Mouse (Mus musculus) hindbrain, embryonic 13.5 days (tissue): ENCODE measurements at regions not wholly inside any gene's neighbourhood (a gene's known extent, or its start where the extent isn't known, plus 50 kb on each side); places are given as distances from the start of the nearest gene placed in this dataset.

Experiments used
- ATAC-seq: fragments of 200-750 bp; cut with Nextera tagmentation; 2 replicates; pipeline ENCODE4 v1.8.0; 2017; ENCODE audit warnings: moderate TSS enrichment; ENCODE audit not compliant: low FRiP score
- H3K27ac ChIP-seq: fragments of 300-500 bp; sonication (generic); 2 replicates; pipeline ENCODE4 v1.5.1; 2015; ENCODE audit warnings: inconsistent platforms, mild to moderate bottlenecking, moderate library complexity
- H3K27me3 ChIP-seq: fragments of 300-500 bp; sonication (generic); 2 replicates; pipeline ENCODE4 v1.6.1; 2015; ENCODE audit warnings: mild to moderate bottlenecking, inconsistent platforms
- H3K36me3 ChIP-seq: fragments of 300-500 bp; sonication (generic); 2 replicates; pipeline ENCODE4 v1.6.1; 2015; ENCODE audit warnings: mild to moderate bottlenecking, inconsistent platforms
- H3K4me1 ChIP-seq: fragments of 300-500 bp; sonication (generic); replicated peaks from 2 replicates; pipeline ENCODE4 v1.6.1; 2015; ENCODE audit warnings: inconsistent platforms
- H3K4me2 ChIP-seq: fragments of 300-500 bp; sonication (generic); 2 replicates; pipeline ENCODE4 v1.6.1; 2015; ENCODE audit warnings: inconsistent platforms, mild to moderate bottlenecking, moderate library complexity
- H3K4me3 ChIP-seq: fragments of 300-500 bp; sonication (generic); 2 replicates; pipeline ENCODE4 v1.5.1; 2015; ENCODE audit warnings: mild to moderate bottlenecking, inconsistent platforms
- H3K9ac ChIP-seq: fragments of 300-500 bp; sonication (generic); 2 replicates; pipeline ENCODE4 v1.6.1; 2015; ENCODE audit warnings: mild to moderate bottlenecking, inconsistent platforms
- H3K9me3 ChIP-seq: fragments of 300-500 bp; sonication (generic); 2 replicates; pipeline ENCODE4 v1.6.1; 2016; ENCODE audit warnings: inconsistent platforms
- WGBS: fragments of 180-500 bp; shearing (Covaris S2); methylation state at CpG from one replicate; pipeline ENCODE4 v1.1.7; 2015; 5-methylcytosine and 5-hydroxymethylcytosine counted together

DNA sequence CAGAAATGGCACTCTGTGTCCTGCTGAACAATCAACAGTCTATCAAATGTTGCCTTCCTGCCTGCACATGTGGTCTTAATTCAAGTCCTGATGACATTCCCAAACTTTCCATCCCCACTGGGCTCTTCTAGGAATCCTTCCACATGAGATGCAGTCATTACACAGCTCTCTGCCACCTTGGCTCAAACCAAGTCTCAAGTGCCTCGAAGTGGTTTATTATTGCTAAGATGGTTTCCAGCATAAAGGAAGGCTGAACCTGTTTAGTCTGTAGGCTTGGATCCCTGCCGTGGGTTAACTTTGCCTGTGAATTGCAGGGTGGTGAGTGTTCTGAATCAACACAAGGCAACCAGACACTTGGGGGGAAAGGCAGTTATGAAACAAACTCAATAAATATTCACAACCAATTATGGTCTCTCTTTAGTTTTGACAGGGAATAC lies 293.4 kb upstream of the Acvr2a start:
- no peak overlapping the region for H3K9ac ChIP-seq
- H3K27ac ChIP-seq = no peak overlapping the region
- H3K27me3 ChIP-seq = no peaks in the 10 kb centered on the region
- no peaks in the 10 kb centered on the region for H3K36me3 ChIP-seq
- H3K4me2 ChIP-seq = no peak overlapping the region
- 77% methylated on average over 2 of the region's 2 CpGs for whole genome bisulfite sequencing
- no peaks in the 10 kb centered on the region for H3K4me1 ChIP-seq
- H3K4me3 ChIP-seq = no peak overlapping the region
- no peaks in the 10 kb centered on the region for H3K9me3 ChIP-seq
- no peak for ATAC-seq

DNA sequence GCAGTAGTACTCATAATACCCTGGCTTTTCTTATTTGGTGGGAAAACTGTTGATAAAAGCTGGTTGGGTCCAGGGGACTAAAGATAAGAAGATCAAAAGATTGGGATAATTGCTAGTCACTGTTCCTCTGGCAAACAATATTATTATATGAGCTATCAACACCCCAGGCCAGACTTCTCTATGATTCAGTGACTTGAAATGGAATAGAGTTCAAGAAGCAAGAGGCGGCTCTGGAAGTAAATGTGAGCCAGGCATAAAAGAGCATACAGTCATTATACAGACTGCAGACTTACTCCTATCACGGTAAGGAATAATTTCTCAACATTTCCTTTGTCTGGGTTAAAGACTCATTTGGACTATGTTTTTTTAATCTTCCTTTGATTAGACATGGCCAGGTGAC lies 278.5 kb upstream of the Acvr2a start:
- H3K27me3 ChIP-seq = no peaks in the 10 kb centered on the region
- H3K4me3 ChIP-seq = no peak overlapping the region
- no peaks in the 10 kb centered on the region for H3K36me3 ChIP-seq
- no peaks in the 10 kb centered on the region for H3K9me3 ChIP-seq
- no peak for ATAC-seq
- peaks cover 14% of the 10 kb centered on the region for H3K4me1 ChIP-seq
- no peak overlapping the region for H3K9ac ChIP-seq
- WGBS = 95% methylated on average over 2 of the region's 2 CpGs
- no peak overlapping the region for H3K27ac ChIP-seq
- no peak overlapping the region for H3K4me2 ChIP-seq

DNA sequence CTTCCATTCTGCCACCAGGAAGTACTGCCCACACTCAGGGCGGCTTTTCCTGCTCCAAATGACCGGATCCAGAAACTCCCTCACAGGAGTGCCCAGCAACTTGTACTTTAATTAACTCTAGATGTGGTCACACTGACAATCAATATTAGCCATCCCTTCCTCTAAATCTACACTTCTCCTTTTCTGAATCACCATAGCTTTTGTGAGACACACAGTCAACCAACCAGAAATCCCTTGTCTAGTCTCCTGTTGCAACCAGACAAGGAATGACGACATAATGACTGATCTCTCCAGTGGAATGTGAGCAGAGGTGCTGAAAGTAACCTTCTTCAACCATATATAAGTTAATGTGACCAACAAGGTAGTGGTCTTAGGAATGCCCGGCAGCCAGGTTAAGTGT lies 277.0 kb upstream of the Acvr2a start:
- H3K9ac ChIP-seq = no peak overlapping the region
- WGBS = 74% methylated on average over 4 of the region's 4 CpGs
- peaks cover 14% of the 10 kb centered on the region for H3K4me1 ChIP-seq
- H3K27me3 ChIP-seq = no peaks in the 10 kb centered on the region
- H3K4me2 ChIP-seq = no peak overlapping the region
- no peaks in the 10 kb centered on the region for H3K36me3 ChIP-seq
- no peaks in the 10 kb centered on the region for H3K9me3 ChIP-seq
- no peak overlapping the region for H3K27ac ChIP-seq
- no peak for ATAC-seq
- H3K4me3 ChIP-seq = no peak overlapping the region

DNA sequence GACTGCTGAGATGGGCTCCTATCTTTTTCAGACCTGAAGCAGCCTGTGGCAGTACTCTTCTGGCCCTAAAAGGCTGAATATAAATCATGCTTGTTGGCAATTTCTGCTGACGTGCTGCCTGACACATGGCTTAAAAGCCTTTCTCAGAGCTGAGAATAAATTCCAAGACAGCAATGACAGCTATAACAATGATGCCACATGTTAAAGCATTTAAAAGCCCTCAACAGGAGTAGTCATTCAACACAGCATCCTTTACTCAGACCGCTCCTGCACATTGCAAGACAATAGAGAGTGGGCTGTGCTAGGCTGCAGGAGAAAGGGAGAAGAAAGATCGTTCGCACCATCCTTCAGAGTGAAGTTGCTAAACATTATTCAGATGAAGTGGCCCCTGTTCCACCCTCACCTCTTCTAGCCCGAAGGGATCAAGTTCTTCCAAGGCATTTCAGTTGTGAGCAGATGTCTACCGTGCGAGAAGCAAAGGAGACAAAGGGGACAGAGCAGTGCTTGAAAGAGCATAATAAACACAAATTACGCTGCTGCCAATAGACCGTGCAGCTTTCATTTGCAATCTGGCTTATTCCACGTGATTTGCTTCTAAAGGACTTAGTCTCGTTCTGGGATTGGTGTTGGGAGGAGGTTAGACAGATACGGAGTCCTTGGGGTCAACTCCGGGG lies 275.1 kb upstream of the Acvr2a start:
- Histone ChIP-seq H3K4me1 (peaks cover 14% of the 10 kb centered on the region), H3K27me3 (no peaks in the 10 kb centered on the region), H3K4me3 (peak overlapping the region; percentile 28), H3K27ac (peak overlapping the region; percentile 84), H3K4me2 (peak overlapping the region; percentile 52), H3K36me3 (no peaks in the 10 kb centered on the region), H3K9me3 (no peaks in the 10 kb centered on the region), H3K9ac (peak overlapping the region; percentile 61)
- 15% methylated on average over 13 of the region's 13 CpGs for WGBS
- peak; percentile 93 for ATAC-seq

DNA sequence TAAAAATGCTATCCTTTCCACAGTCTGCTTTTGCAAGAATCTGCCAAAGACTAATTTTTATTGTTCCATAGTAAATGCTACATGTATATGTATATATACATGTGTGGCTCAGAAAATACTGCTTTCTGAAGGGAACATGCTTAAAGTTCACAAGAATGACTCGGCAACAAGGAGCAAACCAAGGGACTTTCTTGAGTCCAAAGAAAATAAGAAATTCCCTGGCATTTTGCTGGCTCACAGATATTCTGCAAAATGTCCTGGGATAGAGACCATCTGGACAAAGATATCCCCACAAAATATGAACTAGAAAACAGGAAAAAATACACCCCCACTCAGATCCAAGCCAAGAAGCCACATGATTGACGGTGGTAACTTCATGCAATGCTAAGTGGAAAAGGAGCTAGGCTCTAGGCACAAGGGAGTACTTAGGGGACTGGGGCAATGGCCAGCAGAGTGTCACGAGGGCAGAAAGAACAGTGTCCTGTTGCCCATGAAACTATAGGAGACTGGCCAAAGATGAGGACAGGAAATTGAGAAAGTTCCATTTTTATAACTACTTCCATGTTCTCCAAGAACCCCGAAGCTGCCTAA lies 274.3 kb upstream of the Acvr2a start:
- Histone ChIP-seq H3K27me3 (no peaks in the 10 kb centered on the region), H3K4me2 (no peak overlapping the region; the same call in 1 of the 2 replicates), H3K4me3 (peak overlapping the region; percentile 28; the same call in 1 of the 2 replicates), H3K9ac (no peak overlapping the region), H3K4me1 (peaks cover 14% of the 10 kb centered on the region), H3K36me3 (no peaks in the 10 kb centered on the region), H3K27ac (peak overlapping the region; percentile 46; the same call in 1 of the 2 replicates), H3K9me3 (no peaks in the 10 kb centered on the region)
- 58% methylated on average over 4 of the region's 4 CpGs for WGBS
- peak; percentile 34; the same call in 1 of the 2 replicates for ATAC-seq

DNA sequence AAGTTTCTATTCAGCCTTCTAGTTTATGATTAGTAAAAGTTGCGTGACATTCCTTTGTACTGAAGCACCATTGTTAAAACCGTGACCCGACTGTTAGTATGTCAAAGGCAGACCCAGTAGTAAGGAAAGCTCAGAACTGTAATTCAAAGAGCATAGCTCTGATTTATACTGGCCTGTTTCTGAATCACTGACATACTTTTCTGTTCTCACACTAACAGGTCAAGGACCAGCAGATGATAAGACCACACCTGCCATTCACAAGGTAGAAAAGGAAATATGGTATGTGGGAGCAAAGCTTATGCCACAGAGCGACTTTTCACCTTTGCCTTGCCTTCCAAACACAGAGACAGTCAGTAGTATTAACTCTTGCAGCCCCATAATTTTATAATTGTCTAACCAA lies 269.5 kb upstream of the Acvr2a start:
- Histone ChIP-seq H3K27ac (no peak overlapping the region), H3K9me3 (no peaks in the 10 kb centered on the region), H3K4me2 (no peak overlapping the region), H3K36me3 (no peaks in the 10 kb centered on the region), H3K4me3 (no peak overlapping the region), H3K9ac (no peak overlapping the region), H3K4me1 (peaks cover 4% of the 10 kb centered on the region; the same call in 1 of the 2 replicates), H3K27me3 (no peaks in the 10 kb centered on the region)
- WGBS = 76% methylated on average over 4 of the region's 4 CpGs
- ATAC-seq = no peak

DNA sequence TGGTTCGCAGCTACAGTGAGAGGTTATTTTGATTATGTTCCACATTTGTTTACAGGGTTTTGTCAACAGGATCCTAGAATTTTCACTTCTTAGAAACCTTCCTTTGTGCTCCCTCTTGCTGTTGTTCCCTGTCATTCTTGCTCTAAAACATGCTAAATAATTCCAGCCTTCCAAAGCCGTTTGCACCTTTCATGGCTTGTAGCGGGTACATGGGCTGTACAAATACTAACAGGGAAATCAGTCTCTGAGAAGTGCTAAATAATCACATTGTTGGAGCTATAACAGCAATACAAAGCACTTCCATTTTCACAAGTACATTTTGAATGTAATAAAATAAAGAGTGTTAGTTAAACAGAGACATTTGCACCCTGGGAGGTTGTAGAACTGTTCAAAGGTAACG lies 268.8 kb upstream of the Acvr2a start:
- Histone ChIP-seq H3K27me3 (no peaks in the 10 kb centered on the region), H3K4me3 (no peak overlapping the region), H3K4me1 (no peaks in the 10 kb centered on the region), H3K36me3 (no peaks in the 10 kb centered on the region), H3K9ac (no peak overlapping the region), H3K27ac (no peak overlapping the region), H3K4me2 (no peak overlapping the region), H3K9me3 (no peaks in the 10 kb centered on the region)
- WGBS = 76% methylated on average over 4 of the region's 4 CpGs
- no peak for ATAC-seq

DNA sequence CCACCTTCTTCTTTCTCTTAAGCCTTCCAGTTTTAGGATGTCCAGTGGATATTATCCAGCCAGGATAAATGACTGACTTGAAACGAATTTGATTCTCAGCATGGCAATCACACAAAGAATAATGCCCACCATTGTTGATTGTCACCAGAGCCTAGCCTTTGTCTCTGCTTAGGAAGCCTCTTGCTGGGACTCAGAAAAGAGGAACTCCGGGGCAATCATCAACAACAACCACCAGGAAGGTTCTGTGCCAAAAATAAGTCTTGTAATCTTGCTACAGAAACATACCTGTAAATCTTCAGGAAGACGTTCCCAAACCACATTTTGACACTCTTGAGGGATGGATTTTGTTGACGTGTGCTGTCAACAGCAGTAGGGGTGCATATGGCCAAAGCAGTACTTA lies 268.2 kb upstream of the Acvr2a start:
- ATAC-seq = no peak
- no peaks in the 10 kb centered on the region for H3K27me3 ChIP-seq
- no peak overlapping the region for H3K4me2 ChIP-seq
- no peak overlapping the region for H3K9ac ChIP-seq
- 56% methylated on average over 4 of the region's 4 CpGs for WGBS
- H3K4me3 ChIP-seq = no peak overlapping the region
- H3K9me3 ChIP-seq = no peaks in the 10 kb centered on the region
- no peaks in the 10 kb centered on the region for H3K4me1 ChIP-seq
- no peak overlapping the region for H3K27ac ChIP-seq
- H3K36me3 ChIP-seq = no peaks in the 10 kb centered on the region

DNA sequence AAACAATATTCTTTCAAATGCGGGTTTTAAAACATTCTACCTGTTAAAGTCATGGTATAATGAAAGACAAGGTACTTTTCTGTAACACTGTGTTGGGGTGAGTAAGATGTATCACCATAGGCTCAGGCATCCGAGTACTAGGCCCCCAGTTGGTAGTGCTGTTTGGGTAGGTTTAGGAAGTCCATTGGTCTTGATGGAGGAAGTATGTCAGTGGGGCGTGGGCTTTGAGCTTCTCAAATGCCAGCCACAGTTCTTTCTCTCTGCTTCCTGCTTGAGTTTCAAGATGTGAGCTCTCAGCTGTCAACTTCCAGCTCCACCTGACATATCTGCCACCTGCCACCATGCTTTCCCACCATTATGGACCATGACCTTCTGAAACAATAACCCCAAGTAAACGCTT lies 267.7 kb upstream of the Acvr2a start:
- Histone ChIP-seq H3K4me1 (no peaks in the 10 kb centered on the region), H3K9ac (no peak overlapping the region), H3K36me3 (no peaks in the 10 kb centered on the region), H3K27ac (no peak overlapping the region), H3K4me2 (no peak overlapping the region), H3K27me3 (no peaks in the 10 kb centered on the region), H3K9me3 (no peaks in the 10 kb centered on the region), H3K4me3 (no peak overlapping the region)
- ATAC-seq = no peak
- WGBS = 89% methylated on average over 4 of the region's 4 CpGs

DNA sequence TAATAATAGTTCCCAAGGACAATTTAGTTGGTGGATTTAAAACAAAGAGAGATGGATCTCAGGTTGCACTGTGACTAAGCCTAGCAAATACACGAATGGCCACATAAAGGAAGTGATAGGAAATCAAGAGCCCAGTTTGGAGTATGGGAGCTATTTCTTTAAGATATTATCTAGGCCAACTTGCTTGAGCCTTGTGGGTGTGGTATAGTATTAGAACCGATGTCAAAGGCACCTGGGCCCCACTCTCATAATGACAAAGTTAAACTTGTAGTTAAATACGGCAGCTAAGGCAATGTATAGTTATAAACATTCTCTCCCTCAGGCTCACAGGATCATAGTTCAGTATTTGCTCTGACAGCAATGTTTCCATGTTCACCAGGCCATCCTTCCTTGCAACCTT lies 257.3 kb upstream of the Acvr2a start:
- 89% methylated on average over 3 of the region's 3 CpGs for WGBS
- ATAC-seq = no peak
- H3K27ac ChIP-seq = no peak overlapping the region

DNA sequence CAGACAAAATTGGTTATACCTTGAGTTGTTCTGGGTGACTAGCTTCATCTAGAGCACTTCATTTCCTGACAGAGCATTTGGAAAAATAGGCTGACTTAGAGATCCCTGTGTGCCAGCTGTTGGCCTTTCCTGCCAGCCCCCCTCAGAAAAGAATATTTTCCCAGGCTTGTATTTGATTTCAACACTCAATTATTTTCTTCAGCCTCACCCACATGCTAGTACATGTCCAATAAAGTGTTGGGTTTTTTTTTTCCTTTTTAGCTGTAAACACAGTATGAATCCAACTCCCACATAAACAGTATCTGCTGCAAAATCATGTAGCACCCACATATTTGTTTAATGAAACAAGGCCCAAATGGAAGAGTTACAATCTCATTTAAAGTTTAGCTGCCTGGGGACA lies 256.8 kb upstream of the Acvr2a start:
- Histone ChIP-seq H3K27ac (no peak overlapping the region), H3K36me3 (no peaks in the 10 kb centered on the region), H3K9me3 (no peaks in the 10 kb centered on the region), H3K4me1 (no peaks in the 10 kb centered on the region), H3K4me3 (no peak overlapping the region), H3K27me3 (no peaks in the 10 kb centered on the region), H3K4me2 (no peak overlapping the region), H3K9ac (no peak overlapping the region)
- ATAC-seq = no peak

More for the DNA sequence above, 257.3 kb upstream of the Acvr2a start:
- Histone ChIP-seq H3K4me1 (no peaks in the 10 kb centered on the region), H3K9ac (no peak overlapping the region), H3K4me2 (no peak overlapping the region), H3K36me3 (no peaks in the 10 kb centered on the region), H3K9me3 (no peaks in the 10 kb centered on the region), H3K4me3 (no peak overlapping the region), H3K27me3 (no peaks in the 10 kb centered on the region)

DNA sequence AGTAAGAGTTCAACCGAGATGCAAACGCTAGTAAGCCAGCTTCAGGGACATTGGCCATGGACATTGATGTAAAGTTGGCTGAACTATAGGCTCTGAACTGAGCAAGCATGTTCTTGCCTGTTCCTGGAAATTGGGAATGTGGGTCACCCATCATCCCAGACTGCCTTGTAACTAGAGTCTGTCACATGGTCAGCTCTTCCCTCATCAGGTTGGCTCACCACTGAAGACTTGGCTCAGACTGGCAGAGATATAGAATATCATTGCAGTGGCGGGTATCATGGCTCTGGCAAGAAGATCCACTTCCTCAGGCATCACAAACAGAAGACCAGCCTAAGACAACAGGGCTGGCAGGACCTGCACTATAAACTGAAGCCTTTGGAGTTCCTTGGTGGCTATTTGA lies 255.3 kb upstream of the Acvr2a start:
- WGBS = 93% methylated on average over 3 of the region's 3 CpGs
- Histone ChIP-seq H3K4me2 (no peak overlapping the region), H3K9me3 (no peaks in the 10 kb centered on the region), H3K36me3 (no peaks in the 10 kb centered on the region), H3K9ac (no peak overlapping the region), H3K4me3 (no peak overlapping the region), H3K27me3 (no peaks in the 10 kb centered on the region), H3K27ac (no peak overlapping the region), H3K4me1 (no peaks in the 10 kb centered on the region)
- no peak for ATAC-seq

DNA sequence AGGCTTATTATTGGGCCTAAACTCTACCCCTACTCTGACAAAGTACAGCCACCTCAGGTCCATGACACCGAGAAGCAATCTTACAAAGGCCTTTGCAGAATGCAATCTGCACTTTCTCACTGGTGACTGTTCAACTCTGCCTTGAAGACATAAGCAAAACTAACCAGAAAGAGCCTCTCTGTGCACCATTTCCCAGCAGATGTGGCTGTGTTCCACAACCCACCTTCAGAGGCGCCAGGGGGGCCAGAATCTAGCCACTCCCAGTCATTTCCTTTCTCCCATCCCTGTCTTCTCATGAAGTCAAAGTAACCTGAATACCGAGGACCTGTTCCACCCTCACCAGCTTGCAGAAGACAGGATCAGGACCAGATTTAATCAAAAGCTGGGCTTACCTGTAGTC lies 250.3 kb upstream of the Acvr2a start:
- 76% methylated on average over 3 of the region's 3 CpGs for WGBS
- Histone ChIP-seq H3K27ac (no peak overlapping the region), H3K4me1 (no peaks in the 10 kb centered on the region), H3K4me3 (no peak overlapping the region), H3K9ac (no peak overlapping the region), H3K9me3 (no peaks in the 10 kb centered on the region), H3K27me3 (no peaks in the 10 kb centered on the region), H3K4me2 (no peak overlapping the region), H3K36me3 (no peaks in the 10 kb centered on the region)
- no peak for ATAC-seq
